Mouse (Mus musculus) layer of hippocampus, adult 9-10 months (tissue): ENCODE measurements around the gene Gm12248.

Source experiments
- DNase-seq: peaks from one replicate; pipeline ENCODE4 v3.0.0; 2022; ENCODE audit warnings: low spot score

The Gm12248 gene

GRCm38 (mm10) chr11:58029869-58030268 is 63.1 kb downstream of the Gm12248 start:
- DNase-seq: no peak

- DNase-seq: no peak
Observed at GRCm38 (mm10) chr11:58028981-58029380, 64.0 kb downstream of the Gm12248 start.

GRCm38 (mm10) chr11:58026860-58027259 is 66.1 kb downstream of the Gm12248 start:
- no peak for DNase-seq

- no peak for DNase-seq
Observed at GRCm38 (mm10) chr11:58026337-58026736, 66.6 kb downstream of the Gm12248 start.

GRCm38 (mm10) chr11:58025881-58026280 is 67.1 kb downstream of the Gm12248 start:
- no peak for DNase-seq

GRCm38 (mm10) chr11:58024671-58025070 is 68.3 kb downstream of the Gm12248 start:
- DNase-seq: no peak

GRCm38 (mm10) chr11:58024271-58024670 is 68.7 kb downstream of the Gm12248 start:
- no peak for DNase-seq

GRCm38 (mm10) chr11:58021618-58022017 is 71.3 kb downstream of the Gm12248 start:
- DNase-seq: no peak

GRCm38 (mm10) chr11:58021095-58021494 is 71.8 kb downstream of the Gm12248 start:
- no peak for DNase-seq

- DNase-seq: no peak
Observed at GRCm38 (mm10) chr11:58018701-58019100, 74.2 kb downstream of the Gm12248 start.

- no peak for DNase-seq
Observed at GRCm38 (mm10) chr11:58018287-58018686, 74.6 kb downstream of the Gm12248 start.

- DNase-seq: no peak
Observed at GRCm38 (mm10) chr11:58017422-58017821, 75.5 kb downstream of the Gm12248 start.

- no peak for DNase-seq
Observed at GRCm38 (mm10) chr11:58016371-58016770, 76.6 kb downstream of the Gm12248 start.

- DNase-seq: no peak
Observed at GRCm38 (mm10) chr11:58015339-58015738, 77.6 kb downstream of the Gm12248 start.

GRCm38 (mm10) chr11:58014604-58015003 is 78.3 kb downstream of the Gm12248 start:
- no peak for DNase-seq
